Comparison of ENCODE assay signal across 8 mouse cellular contexts in genomic region chr6:91776543-91776942, GRCm38 (mm10). TPM values are rescaled to one million over a fixed set of nuclear protein-coding genes. Genes with fewer than 3 reads are reported as not detected.
DNase-seq lines count a peak whose midpoint lies in the region; ATAC-seq lines count a peak whose summit lies in the region.

No protein-coding gene starts in this region.

- no peak overlapping the region for H3K4me3 ChIP-seq in hindbrain, embryonic 12.5 days
- H3K4me3 ChIP-seq in midbrain, embryonic 13.5 days (replicated peaks): no peak overlapping the region

- H3K36me3 ChIP-seq in hindbrain, embryonic 12.5 days: no peaks in the 10 kb centered on the region
- H3K36me3 ChIP-seq in midbrain, embryonic 13.5 days: peaks cover 6% of the 10 kb centered on the region

- WGBS in hindbrain, embryonic 12.5 days: 15% methylated on average over 9 of the region's 9 CpGs
- 13% methylated on average over 9 of the region's 9 CpGs for WGBS in midbrain, embryonic 13.5 days

- no peaks in the 10 kb centered on the region for H3K4me1 ChIP-seq in hindbrain, embryonic 12.5 days
- H3K4me1 ChIP-seq in midbrain, embryonic 13.5 days (replicated peaks): 0 out of 2 replicates have a peak, but pooled peaks cover 3% of the 10 kb centered on the region

- no peak overlapping the region for H3K4me2 ChIP-seq in hindbrain, embryonic 12.5 days (replicated peaks)
- no peak overlapping the region for H3K4me2 ChIP-seq in midbrain, embryonic 13.5 days (replicated peaks)

- DNase-seq in urinary bladder, postnatal 14 days (ENCODE audit: low spot score): peak; percentile 46
- no peak for DNase-seq in urinary bladder, adult 2 months (ENCODE audit: low spot score)
- peak; percentile 26 for DNase-seq in c-Kit-positive CD71-positive TER-119-positive erythroid progenitor cells, embryonic 14.5 days (ENCODE audit: low spot score)
- DNase-seq in fibroblast of lung, adult 2 months (ENCODE audit: low read depth): peak; percentile 22
- peak; percentile 47 to 52 for DNase-seq in left cerebral cortex, postnatal 36 days (ENCODE audit: low spot score in 2 of 2)
- DNase-seq in thymus, postnatal 10 days (ENCODE audit: low spot score in 2 of 2): peak; percentile 13 to 51

- H3K9me3 ChIP-seq in hindbrain, embryonic 12.5 days (replicated peaks): no peaks in the 10 kb centered on the region
- H3K9me3 ChIP-seq in midbrain, embryonic 13.5 days: peaks cover under 1% of the 10 kb centered on the region; the same call in 1 of the 2 replicates

- intact Hi-C loops in left cerebral cortex, postnatal 36 days (cut with DNase I): loop anchor here (2.0 to 5.0 kb wide), 3 partner anchors 76 to 291 kb away; no protein-coding TSS in a partner anchor

- H3K27me3 ChIP-seq in hindbrain, embryonic 12.5 days: peaks cover 5% of the 10 kb centered on the region; the same call in 1 of the 2 replicates
- H3K27me3 ChIP-seq in midbrain, embryonic 13.5 days: no peaks in the 10 kb centered on the region

- H3K9ac ChIP-seq in hindbrain, embryonic 12.5 days: peak overlapping the region; percentile 8; the same call in 1 of the 2 replicates
- no peak overlapping the region for H3K9ac ChIP-seq in midbrain, embryonic 13.5 days (replicated peaks)

- peak; percentile 72 for ATAC-seq in hindbrain, embryonic 12.5 days (ENCODE audit: low FRiP score)
- ATAC-seq in midbrain, embryonic 13.5 days: peak; percentile 92

- H3K27ac ChIP-seq in hindbrain, embryonic 12.5 days: no peak overlapping the region
- H3K27ac ChIP-seq in midbrain, embryonic 13.5 days: no peak overlapping the region

RNA-seq across cellular contexts. Expression of gene Grip2, which starts 50.5 kb away (rescaled TPM):
- polyA plus RNA-seq in urinary bladder, adult 2 months (2012; rRNA removed): 2.2 and 2.3 TPM in 2 replicates
- 2.5 and 2.7 TPM in 2 replicates for polyA plus RNA-seq in hindbrain, embryonic 12.5 days (2016; fragmentation: Nextera tagmentation; extraction: Ambion mirVana)
- 10 to 100 TPM; 15.6 to 20.5 TPM for total RNA-seq in left cerebral cortex, postnatal 36 days (2021)
- 4.4 and 4.8 TPM in 2 replicates for polyA plus RNA-seq in midbrain, embryonic 13.5 days (2015; fragmentation: Nextera tagmentation; extraction: Ambion mirVana)
